Mouse (Mus musculus): ENCODE results near the gene Tent5c. TPM values are rescaled to one million over a fixed set of nuclear protein-coding genes. Genes with fewer than 3 reads are reported as not detected.

Gene Tent5c
- 0.52 and 0.67 TPM in 2 replicates for polyA plus RNA-seq (2011; ENCODE audit: insufficient read length, low read depth, missing spikeins)

DNA sequence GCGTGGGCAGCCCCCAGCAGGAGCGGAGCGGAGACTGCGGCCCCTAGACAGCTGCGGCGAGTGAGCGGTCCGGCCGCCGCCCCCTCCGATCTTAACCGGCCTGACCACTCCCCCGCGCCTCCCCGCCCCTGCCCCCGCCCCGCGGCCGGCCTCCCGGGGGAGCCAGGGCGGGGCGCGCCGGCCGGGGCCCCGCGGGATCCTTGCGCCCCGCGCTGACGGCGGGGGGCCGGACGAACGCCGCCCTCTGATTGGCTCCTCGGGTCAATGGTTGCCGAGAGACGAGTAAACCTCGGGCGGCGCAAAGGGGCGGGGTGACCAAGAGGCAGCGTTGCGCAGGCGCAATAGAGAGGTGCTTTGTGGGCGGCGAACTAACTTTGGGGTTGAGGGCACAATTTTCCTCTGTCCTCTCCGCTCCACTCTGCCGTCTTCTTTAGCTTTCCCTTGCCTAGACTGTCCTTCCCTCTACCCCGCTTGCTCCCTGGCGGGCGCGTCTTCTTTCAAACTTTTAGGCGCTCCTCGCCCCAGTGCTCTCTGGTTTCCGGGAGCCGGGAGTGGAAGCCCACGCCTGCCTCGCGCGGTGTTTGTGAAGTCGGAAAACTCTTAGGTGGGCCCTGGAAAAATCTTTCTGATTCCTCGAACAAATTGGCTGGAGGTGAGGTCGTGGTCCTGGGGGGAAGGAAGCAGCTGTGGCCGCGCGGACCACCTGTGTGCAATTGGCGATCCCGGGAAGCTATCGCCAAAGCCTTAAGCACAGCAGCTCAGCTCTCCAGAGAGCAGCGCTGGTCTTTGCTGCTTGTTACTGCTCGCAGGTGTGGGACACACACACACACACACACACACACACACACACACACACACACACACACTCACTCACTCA is at the start of gene Tent5c:
TSS of gene Tent5c (minus strand) at position 192 of the 877 bp plus-strand sequence.
- TF ChIP-seq CTCF (IDR thresholded peaks at IDR 0.05; ENCODE audit: borderline replicate concordance, insufficient read depth, low read length), result no peak
- TF ChIP-seq POLR2A (IDR thresholded peaks at IDR 0.05; ENCODE audit: low read depth, low read length), result peak; percentile 56; the same call in 1 of the 2 replicates
- no peak within 1 kb of the TSS for H3K27ac ChIP-seq (ENCODE audit: insufficient read depth, low read length)
- H3K4me3 ChIP-seq (ENCODE audit: insufficient read depth, low read length), result peak within 1 kb of the TSS; percentile 77
- H3K4me1 ChIP-seq (ENCODE audit: control insufficient read depth, insufficient read depth, low read length), result no peaks in the 10 kb centered on the region

- Histone ChIP-seq H3K4me1 (ENCODE audit: control insufficient read depth, insufficient read depth, low read length) (no peaks in the 10 kb centered on the region), H3K27ac (ENCODE audit: insufficient read depth, low read length) (no peak overlapping the region), H3K4me3 (ENCODE audit: insufficient read depth, low read length) (no peak overlapping the region)
- no peak for TF ChIP-seq POLR2A (IDR thresholded peaks at IDR 0.05; ENCODE audit: low read depth, low read length)
- TF ChIP-seq CTCF (IDR thresholded peaks at IDR 0.05; ENCODE audit: borderline replicate concordance, insufficient read depth, low read length), result no peak
Observed at GRCm38 (mm10) chr3:100536686-100537085, 47.6 kb upstream of the Tent5c start.

DNA sequence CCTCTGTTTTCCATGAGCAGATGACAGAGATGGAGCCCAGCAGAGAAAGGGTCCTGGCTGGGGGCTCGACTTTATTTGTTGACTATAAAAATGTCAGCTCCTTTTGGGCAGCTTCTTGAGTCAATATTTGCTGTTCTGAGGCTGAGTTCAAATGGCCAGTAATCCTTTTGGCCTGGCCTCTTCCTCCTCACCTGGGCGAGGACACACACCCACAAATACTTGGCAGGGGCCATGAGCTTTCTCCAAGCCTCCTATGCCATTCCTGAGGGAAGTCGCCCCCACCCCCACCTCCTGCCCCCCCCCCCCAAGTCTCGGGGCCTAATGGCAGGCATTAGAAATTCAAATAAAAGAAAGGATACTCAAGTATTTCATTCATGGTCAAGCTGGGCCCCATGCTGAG is 46.8 kb upstream of the Tent5c start:
- no peak for TF ChIP-seq CTCF (IDR thresholded peaks at IDR 0.05; ENCODE audit: borderline replicate concordance, insufficient read depth, low read length)
- TF ChIP-seq POLR2A (IDR thresholded peaks at IDR 0.05; ENCODE audit: low read depth, low read length), result no peak
- Histone ChIP-seq H3K27ac (ENCODE audit: insufficient read depth, low read length) (no peak overlapping the region), H3K4me3 (ENCODE audit: insufficient read depth, low read length) (no peak overlapping the region), H3K4me1 (ENCODE audit: control insufficient read depth, insufficient read depth, low read length) (no peaks in the 10 kb centered on the region)

GRCm38 (mm10) chr3:100535298-100535697 is 46.2 kb upstream of the Tent5c start:
- no peak overlapping the region for H3K4me3 ChIP-seq (ENCODE audit: insufficient read depth, low read length)
- no peaks in the 10 kb centered on the region for H3K4me1 ChIP-seq (ENCODE audit: control insufficient read depth, insufficient read depth, low read length)
- TF ChIP-seq CTCF (IDR thresholded peaks at IDR 0.05; ENCODE audit: borderline replicate concordance, insufficient read depth, low read length) (no peak), POLR2A (IDR thresholded peaks at IDR 0.05; ENCODE audit: low read depth, low read length) (no peak)
- no peak overlapping the region for H3K27ac ChIP-seq (ENCODE audit: insufficient read depth, low read length)

- Histone ChIP-seq H3K4me3 (ENCODE audit: insufficient read depth, low read length) (no peak overlapping the region), H3K4me1 (ENCODE audit: control insufficient read depth, insufficient read depth, low read length) (no peaks in the 10 kb centered on the region), H3K27ac (ENCODE audit: insufficient read depth, low read length) (no peak overlapping the region)
- TF ChIP-seq CTCF (IDR thresholded peaks at IDR 0.05; ENCODE audit: borderline replicate concordance, insufficient read depth, low read length) (no peak), POLR2A (IDR thresholded peaks at IDR 0.05; ENCODE audit: low read depth, low read length) (no peak)
Observed at GRCm38 (mm10) chr3:100534394-100534793, 45.3 kb upstream of the Tent5c start.

- TF ChIP-seq CTCF (IDR thresholded peaks at IDR 0.05; ENCODE audit: borderline replicate concordance, insufficient read depth, low read length) (no peak), POLR2A (IDR thresholded peaks at IDR 0.05; ENCODE audit: low read depth, low read length) (no peak)
- no peaks in the 10 kb centered on the region for H3K4me1 ChIP-seq (ENCODE audit: control insufficient read depth, insufficient read depth, low read length)
- no peak overlapping the region for H3K4me3 ChIP-seq (ENCODE audit: insufficient read depth, low read length)
- no peak overlapping the region for H3K27ac ChIP-seq (ENCODE audit: insufficient read depth, low read length)
Observed at GRCm38 (mm10) chr3:100533429-100533828, 44.3 kb upstream of the Tent5c start.

- Histone ChIP-seq H3K27ac (ENCODE audit: insufficient read depth, low read length) (no peak overlapping the region), H3K4me1 (ENCODE audit: control insufficient read depth, insufficient read depth, low read length) (no peaks in the 10 kb centered on the region), H3K4me3 (ENCODE audit: insufficient read depth, low read length) (no peak overlapping the region)
- no peak for TF ChIP-seq POLR2A (IDR thresholded peaks at IDR 0.05; ENCODE audit: low read depth, low read length)
Observed at GRCm38 (mm10) chr3:100530919-100531318, 41.8 kb upstream of the Tent5c start.

- TF ChIP-seq POLR2A (IDR thresholded peaks at IDR 0.05; ENCODE audit: low read depth, low read length) (no peak), CTCF (IDR thresholded peaks at IDR 0.05; ENCODE audit: borderline replicate concordance, insufficient read depth, low read length) (no peak)
- H3K27ac ChIP-seq (ENCODE audit: insufficient read depth, low read length), result no peak overlapping the region
- no peaks in the 10 kb centered on the region for H3K4me1 ChIP-seq (ENCODE audit: control insufficient read depth, insufficient read depth, low read length)
- no peak overlapping the region for H3K4me3 ChIP-seq (ENCODE audit: insufficient read depth, low read length)
Observed at GRCm38 (mm10) chr3:100530244-100530788, 41.2 kb upstream of the Tent5c start.

- H3K4me3 ChIP-seq (ENCODE audit: insufficient read depth, low read length), result no peak overlapping the region
- H3K4me1 ChIP-seq (ENCODE audit: control insufficient read depth, insufficient read depth, low read length), result no peaks in the 10 kb centered on the region
- H3K27ac ChIP-seq (ENCODE audit: insufficient read depth, low read length), result no peak overlapping the region
- TF ChIP-seq CTCF (IDR thresholded peaks at IDR 0.05; ENCODE audit: borderline replicate concordance, insufficient read depth, low read length) (no peak), POLR2A (IDR thresholded peaks at IDR 0.05; ENCODE audit: low read depth, low read length) (no peak)
Observed at GRCm38 (mm10) chr3:100522671-100523070, 33.5 kb upstream of the Tent5c start.

DNA sequence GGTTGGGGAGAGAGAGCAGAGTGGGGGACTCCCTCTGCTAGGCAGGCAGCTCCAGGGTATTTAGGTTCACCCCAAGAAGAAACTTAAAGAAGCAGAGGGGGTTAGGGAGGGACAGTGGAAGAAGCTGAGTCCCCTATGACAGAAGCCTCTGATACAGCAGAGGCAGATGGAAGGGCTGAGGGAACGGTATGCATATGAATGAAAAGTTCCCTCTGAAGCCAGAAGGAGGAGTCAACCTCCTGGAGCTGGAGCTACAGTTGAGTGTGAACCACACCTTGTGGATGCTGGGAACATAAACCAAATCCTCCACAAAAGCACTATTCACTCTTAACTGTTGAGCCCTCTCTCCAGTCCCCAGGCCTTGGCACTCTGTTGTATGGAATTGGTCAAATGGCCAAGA is 32.5 kb upstream of the Tent5c start:
- no peak overlapping the region for H3K4me3 ChIP-seq (ENCODE audit: insufficient read depth, low read length)
- H3K4me1 ChIP-seq (ENCODE audit: control insufficient read depth, insufficient read depth, low read length), result no peaks in the 10 kb centered on the region
- H3K27ac ChIP-seq (ENCODE audit: insufficient read depth, low read length), result no peak overlapping the region
- TF ChIP-seq CTCF (IDR thresholded peaks at IDR 0.05; ENCODE audit: borderline replicate concordance, insufficient read depth, low read length) (no peak), POLR2A (IDR thresholded peaks at IDR 0.05; ENCODE audit: low read depth, low read length) (no peak)

Measured in embryonic fibroblast, embryonic 13.5 days (primary cell).